Mouse (Mus musculus) kidney, adult 9 months (tissue): ENCODE data around the gene Aak1.
"Not testable (repeated sequence)": the region's sequence is repeated elsewhere in the genome, so short reads cannot be mapped to it uniquely, and the experiment has no call there.

Source experiments
- DNase-seq: peaks from one replicate; pipeline ENCODE4 v3.0.0; 2022

Aak1 gene

DNA sequence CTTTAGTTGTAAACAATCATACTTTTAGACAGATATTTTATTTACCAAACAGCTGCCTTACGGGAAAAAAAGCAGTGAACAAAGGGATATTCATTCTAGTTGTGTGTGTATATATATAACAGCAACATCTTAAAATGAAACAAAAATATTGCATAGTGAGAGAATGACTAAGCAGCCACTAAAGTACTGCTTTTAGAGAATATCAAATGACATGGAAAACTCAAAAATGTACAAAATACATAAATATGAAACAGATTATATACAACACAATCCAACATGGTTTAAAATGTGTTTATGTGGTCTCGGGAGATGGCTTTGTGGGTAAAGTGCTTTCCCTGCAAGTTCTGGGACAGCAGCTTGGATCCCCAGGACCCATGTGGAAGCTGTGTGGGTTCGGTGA lies 5.7 kb upstream of the Aak1 start:
- no peak for DNase-seq

DNA sequence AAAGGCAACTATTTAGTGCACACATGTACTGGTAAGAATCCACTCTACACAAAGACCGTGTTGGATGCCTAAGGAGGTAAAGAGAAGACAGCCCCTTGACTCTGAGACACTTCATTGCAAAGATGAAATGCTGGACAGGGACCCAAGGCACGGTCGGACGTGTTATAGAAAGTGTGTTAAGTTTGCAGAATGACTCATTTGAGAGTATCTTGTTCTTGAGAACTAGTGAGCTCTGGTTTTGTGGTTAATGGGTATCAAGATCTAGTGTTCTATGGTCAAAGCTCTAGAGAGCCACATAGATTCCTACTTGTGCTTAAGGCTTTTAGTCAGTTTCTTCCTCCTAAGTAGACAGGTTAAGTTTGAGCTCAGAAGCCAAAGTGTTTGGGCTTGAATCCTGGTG lies 2.9 kb upstream of the Aak1 start:
- no peak for DNase-seq

DNA sequence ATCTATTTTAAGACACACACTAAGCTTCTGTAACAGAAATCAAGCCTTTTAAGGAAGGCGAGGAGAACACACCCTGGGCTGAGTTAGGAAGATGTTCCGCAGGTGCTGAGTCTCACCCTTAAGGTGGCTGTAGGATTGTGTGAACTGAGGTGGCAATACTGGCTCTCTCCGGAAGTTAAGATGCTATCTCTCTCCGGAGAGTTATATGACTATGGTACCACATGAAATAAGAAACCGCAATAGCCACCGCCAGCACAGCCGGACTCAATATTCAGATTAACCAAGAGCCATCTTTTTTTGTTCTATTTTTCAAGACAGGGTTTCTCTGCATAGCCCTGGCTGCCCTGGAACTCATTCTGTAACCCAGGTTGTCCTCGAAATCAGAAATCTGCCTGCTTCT lies 1.5 kb upstream of the Aak1 start:
- DNase-seq = no peak

DNA sequence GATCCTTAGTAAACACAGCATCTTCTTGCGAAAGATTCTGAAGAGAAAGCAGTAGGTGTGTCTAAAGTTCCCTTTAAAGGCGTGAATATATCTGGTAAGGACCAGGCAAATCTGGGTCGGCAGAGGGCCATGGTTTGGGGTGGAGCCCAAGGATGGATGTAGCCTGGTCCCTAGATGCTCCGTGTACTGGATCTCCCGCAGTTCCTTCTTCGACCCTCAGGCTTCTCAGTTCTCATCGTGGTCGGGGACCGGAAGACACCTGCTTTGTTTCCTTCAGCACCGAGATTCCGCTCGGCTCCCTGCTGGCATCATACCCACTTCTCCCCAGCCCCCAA lies 770 bp upstream of the Aak1 start:
- no peak for DNase-seq

DNA sequence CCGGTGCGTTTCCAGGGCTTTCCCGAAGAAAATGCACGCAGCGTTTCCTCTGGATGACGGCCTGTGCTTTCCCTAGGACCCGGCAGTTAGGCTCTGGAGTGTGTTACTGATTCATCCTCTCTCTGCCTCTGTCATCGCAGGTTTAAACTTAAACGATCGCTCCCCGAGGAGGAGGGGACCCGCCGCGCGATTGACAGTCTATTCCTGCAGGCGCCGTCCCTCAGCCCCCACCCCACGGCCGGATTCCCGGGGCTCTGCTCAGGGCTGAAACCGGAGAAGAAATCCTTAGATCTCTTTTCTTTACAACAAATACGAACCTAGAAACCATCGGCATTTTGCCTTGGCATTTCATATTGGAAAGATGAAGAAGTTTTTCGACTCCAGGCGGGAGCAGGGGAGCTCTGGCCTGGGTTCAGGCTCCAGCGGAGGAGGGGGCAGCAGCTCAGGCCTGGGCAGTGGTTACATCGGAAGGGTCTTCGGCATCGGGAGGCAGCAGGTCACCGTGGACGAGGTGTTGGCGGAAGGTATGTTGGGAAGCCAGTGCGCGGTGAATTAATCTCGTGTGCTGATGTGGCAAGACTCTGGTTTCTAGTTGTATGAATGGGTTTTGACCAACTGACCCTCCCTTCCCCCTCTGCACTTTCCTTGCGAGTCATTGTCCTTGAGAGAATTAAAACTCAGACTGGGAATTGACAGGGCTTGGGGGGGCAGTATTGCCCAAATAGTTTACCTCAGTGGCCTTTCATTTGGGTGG lies 552 bp downstream of the Aak1 start:
- DNase-seq = peak; percentile 58

DNA sequence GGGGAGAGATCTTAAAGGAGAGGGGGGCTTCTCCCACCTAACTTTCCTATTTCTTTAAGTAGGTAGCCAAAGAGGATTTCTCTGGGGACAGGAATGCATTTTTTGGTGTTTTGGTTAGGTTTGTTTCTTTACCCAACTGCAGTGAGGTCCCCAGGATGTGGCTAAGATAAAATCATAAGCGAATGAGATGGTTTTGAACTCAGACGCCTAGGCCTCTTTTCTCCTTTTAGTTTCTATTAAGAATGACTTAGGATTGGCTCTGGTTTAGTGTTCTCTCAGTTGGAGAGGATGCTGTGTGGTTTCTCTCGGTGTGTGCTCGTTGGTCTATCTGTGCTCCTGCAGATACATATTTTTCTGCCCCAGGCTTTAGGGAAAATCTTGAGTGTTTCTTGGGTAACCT lies 1.3 kb downstream of the Aak1 start:
- DNase-seq = peak; percentile 22

DNA sequence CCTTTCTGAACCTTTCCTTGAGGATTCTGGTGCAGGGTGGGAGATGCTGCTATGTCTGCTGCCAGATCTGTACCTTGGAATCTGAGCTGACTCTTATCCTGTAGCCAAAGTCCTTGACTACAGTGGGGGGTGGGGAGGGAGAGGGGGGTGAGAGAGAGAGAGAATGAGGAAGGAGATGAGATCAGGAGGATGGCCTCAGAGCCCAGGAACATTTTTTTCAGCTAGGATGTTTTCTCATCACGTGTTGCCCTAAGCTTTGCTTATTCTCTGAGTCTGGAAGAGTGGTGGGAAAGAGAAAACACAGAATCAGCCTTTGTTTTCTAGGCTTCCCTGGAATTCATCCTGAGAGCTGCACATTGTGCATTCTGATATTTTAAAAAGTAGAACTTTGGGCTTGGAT lies 2.2 kb downstream of the Aak1 start:
- DNase-seq = peak; percentile 45

DNA sequence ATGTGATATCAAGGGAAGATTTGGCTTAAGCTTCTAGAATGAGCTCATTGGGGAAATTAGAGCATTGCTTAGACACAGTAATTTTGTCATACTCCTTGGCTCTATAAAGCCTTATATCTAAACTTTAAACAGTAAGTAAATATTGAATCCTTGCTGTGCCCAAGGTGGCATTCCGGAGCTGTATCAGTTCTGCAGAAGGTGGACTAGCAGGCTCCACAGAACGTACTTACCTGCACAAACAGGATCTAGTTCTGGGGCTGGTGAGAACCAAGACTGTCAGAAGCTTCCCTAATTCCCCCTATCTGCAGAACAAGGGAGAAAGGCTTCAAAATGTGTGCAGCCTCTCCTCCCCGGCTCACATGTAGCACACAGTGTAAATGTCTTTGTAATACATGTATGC lies 4.6 kb downstream of the Aak1 start:
- no peak for DNase-seq

DNA sequence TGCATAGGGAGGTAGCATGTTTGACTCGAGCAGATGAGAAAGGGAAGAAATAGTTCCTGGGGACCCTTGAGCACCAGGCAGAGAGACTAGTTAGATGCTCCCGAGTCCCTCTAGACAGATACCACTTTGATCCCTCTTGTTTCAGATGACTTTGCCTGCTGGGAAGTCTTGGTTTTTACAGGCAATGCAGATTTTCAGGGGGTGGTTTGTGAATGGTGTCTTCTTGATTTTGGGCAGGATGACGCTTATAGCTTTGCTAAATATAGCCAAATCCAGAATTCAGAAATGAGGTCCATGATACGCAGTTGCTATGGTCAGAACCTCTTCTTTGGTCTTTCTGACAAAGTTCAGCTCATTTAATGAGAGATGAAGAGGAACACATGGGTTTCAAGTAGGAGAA lies 5.6 kb downstream of the Aak1 start:
- DNase-seq = no peak

DNA sequence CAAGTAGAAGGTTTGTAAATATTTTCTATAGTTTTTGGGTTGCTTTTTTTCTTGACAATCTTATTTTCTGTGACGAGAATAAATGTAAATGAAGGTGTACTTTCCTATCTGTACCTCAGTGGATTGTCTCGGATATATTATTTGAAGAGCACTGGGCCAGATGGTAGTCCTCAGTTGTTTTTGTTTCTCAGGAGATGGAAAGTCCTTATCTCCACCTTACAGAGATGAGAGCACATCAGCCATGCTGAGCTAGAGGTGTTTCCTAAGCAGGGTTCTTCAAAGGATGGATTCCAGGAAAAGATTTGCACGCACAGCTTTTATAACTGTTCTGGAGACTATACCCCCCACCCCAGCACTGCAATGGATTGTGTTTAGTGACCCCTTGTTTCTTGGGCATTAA lies 9.3 kb downstream of the Aak1 start:
- DNase-seq = no peak

DNA sequence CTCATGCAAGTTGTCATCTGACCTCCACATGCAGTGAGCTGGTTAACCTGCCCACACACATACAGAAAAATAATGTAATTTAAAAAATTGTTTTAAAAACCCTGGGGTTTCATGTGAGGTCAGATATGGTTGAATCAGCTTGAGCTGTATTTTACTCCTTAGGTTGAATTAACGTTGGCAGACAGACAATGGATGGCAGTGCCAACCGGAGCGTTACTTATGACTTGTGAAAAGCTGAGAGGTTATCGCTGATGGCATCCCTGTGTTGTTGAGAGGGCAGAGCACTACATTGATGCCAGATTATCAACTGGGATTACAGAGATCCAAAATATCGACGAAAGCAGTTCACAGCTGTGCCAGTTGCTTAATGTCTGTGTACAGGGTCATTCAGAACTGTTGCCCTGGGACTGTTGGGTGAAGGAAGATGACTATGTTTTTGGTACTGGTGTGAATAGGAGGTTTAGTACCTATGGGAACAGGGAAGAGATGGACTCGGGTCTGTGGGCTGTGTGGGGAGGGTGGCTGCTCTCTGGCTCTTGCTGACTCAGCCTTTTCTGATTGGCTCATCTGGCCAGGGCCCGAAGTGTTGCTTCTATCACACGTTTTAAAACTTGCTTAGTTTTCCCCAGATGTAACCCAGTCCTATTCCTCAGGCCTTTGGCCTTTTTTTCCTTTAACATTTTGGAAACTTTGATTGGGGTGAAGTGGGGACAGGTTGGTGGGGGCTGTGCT lies 11.6 kb downstream of the Aak1 start:
- no peak for DNase-seq

DNA sequence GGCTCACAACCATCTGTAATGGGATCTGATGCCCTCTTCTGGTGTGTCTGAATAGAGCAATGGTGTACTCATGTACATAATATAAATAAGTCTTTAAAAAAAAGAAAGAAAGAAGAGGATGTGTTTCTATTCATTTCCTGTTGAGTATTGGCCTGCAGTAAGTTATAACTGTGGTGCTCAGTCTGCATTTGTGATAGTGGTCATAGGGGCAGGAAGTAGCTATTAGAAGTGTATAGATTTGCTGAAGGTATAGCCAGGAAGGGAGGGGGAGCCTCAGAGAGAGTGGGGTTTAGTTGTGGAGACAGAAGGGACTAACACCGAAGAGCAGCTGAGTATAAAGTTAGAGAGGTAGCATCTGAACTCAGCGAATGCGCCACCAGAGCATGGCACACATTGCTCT lies 15.0 kb downstream of the Aak1 start:
- DNase-seq = no peak

DNA sequence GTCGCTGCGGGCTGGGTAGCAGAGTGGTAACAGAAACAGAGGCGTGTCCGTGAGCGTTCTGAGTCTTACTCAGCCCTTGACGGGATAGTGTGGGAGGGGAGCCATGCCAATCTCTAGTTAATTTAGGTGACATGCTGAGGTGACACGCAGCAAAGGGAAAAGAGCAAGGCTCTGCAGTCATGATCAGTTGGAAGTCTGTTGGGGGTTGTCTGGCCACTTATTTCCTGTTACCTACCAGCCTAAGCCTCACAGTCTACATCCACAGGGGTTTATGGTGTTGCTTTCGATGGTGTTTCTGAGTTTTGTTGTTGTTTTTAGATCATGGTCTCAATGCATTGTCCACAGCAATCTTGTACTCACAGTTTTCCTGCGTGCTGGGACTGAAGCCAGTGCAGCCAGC lies 21.0 kb downstream of the Aak1 start:
- DNase-seq = no peak

DNA sequence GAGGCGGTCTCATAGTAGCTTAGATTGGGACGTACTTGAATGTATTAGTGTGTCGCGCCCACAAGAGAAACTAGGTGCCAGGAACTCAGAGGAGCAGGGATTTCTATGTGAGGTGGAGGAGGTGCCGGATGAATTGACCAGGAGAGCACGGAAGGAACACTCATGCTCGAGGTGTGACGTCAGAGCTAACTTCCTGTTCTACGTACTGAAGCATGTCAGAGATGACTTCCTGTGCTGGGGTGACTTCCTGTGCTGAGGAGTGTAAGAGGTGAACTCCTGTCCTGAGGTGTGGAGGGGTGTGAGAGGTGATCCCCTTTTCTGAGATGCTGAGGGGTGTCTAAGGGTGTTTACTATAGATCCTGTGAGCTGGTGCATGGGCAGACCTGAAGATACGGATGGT lies 22.5 kb downstream of the Aak1 start:
- DNase-seq = no peak

DNA sequence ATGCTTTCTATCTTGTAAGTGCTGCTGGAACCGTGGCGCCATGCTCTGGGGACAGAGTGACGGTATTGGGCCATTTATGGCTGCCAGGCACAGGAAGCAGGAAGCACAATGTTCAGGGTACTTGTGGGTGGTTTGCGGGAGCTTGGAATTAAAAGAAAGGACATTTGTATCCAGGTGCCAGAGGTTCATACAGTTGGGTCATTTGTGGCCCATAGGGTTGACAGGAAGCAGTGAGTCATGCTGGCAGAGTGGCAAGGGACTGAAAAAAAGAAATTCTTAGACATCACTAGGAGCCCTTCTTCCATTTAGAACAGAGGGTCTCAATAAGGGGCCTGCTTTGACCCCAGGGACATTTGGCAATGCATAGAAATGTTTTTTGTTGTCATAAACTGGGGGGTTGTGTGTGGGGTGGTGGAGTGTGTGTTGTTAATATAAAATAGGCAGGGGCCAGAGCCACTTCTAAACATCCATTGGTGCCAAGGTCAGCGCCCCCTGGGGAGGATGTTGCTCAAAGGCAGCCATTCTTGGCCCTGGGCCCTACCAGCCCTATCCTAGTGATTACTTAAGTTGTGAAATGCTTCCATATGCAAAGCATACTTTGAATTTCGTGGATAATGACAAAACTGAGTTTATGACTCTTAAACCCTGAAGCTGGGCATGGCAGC lies 25.5 kb downstream of the Aak1 start:
- DNase-seq = peak; percentile 38

DNA sequence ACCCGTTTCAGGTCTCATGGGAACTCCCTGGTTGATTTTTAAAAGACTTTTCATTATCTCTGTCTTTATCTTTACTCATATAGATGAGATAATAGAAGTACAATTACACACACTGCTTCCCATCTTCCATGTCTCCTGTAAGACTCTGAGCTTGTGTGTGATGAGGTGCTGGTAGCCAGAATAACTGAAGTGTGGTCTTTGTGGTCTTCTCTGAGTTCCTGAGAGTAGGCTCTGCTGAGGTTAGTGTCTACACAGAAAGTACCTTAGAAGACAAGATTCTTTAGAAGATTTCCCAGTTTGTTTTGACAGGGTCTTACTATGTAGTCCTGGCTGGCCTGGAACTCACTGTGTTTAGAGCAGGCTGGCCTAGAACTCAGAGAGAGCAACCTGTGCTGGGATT lies 27.1 kb downstream of the Aak1 start:
- no peak for DNase-seq

DNA sequence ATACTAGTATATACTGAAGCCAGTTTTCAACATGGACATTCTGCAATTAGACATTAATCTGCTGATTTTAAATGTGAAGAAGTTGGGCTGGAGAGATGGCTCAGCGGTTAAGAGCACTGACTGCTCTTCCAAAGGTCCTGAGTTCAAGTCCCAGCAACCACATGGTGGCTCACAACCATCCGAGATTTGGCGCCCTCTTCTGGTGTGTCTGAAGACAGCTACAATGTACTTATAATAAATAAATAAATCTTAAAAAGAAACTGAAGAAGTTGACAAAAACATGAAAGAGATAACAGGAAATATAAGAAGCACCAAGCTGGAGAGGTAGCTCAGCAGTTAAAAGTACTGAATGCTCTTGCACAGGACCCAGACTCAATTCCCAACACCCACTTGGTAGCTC lies 29.3 kb downstream of the Aak1 start:
- not testable (repeated sequence) for DNase-seq

DNA sequence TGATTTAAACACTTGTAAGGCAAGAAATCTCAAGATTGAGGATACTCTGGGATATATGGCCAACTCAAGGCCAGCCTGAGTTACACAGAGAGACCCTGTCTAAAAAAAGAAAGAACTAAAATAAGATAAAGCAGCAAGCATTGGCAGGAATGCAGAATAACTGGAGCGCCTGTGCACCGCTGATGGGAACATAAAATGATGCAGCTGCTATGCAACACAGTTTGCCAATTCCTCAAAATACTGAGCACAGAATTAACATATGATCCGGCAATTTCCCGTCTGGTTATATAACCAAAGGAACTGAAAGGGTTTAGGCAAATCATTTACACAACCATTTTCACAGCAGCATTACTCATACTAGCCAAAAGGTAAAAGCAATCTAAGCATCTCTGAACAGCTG lies 30.0 kb downstream of the Aak1 start:
- peak; percentile 36 for DNase-seq

DNA sequence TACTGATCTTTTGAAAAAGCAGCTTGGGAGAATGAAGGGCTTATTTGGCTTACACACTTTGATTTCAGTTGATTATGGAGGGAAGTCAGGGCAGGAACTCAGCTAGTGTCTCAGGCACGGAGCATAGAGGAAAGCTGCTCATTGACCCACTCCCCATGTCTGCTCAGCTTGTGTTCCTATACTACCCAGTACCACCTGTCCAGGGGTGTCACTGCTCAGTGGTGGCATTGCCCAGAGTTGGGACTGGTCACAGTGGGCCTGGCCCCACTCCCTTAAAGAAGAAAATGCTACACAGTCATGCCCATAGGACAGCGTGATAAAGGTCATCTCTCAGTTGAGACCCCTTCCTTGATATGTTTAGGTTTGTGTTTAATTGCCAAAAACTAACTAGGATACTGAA lies 34.9 kb downstream of the Aak1 start:
- no peak for DNase-seq

DNA sequence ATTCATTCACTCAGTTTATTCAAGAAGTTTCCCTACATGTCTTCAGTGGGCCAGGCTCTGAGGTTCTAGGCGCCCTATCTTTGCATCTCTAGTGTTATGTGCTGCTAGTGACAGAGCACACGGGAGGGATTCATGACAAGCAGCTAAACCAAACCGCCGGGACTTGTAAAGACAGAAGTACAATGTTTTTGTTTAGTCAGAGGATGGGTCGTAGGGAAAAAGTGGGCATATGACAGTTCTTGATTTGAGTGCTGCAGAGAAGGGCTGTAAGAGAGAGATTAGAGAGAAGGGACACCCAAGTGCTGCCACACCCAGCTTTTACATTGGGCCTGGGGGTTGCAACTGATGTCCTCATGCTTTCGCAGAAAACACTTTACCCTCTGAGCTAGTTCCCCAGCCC lies 35.4 kb downstream of the Aak1 start:
- no peak for DNase-seq

DNA sequence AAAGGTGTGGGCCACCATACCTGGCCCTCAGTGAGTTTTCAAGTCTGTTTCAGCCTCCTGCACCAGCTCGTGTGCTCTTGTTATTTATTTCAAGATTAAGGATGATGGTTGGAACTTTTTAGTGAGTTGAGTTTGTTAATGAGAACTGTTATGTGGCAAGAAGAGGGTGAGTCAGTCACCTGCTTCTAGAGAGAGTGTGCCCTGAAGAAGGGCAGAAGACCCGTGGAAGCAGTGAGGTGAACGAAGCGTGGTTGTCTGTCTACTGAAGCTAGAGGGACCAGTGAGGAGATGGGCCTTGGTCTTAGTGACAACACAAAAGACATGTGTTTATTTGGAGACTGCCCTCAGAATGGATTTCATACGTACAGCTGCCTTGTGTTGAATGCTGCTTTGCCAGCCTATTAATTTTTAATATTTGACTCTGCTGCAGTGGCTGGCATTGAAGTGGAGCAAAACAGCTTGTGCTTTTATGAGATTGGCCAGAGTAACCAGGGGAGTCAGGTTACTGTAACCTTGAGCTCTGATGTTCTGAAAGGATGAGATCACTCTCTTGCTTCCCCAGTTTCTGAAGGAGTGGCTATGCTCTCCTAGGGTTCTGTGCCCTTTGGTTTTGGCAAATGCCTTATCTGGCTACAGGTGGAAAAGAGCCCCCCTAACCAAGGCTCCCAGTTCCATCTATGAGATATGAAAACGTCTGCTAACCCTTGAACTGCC lies 36.7 kb downstream of the Aak1 start:
- DNase-seq = peak; percentile 53

DNA sequence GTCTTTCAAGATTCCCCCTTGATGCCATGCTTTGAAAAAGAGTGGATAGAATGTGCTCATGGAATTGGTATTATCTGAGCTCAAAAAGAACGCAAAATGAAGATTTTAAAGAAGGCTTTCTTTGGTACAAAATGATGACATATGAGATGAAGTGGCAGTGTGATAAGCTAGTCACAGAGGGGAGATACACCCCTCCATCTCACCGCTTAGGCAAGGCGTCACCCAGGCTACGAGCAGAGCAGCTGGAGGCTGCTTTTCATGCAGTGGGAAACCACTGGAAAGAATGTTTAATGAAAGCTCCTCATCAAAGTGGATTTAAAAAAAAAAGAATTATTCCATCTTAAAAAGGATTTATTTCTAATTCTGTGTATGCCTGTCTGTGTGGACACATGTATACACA lies 37.5 kb downstream of the Aak1 start:
- DNase-seq = no peak

DNA sequence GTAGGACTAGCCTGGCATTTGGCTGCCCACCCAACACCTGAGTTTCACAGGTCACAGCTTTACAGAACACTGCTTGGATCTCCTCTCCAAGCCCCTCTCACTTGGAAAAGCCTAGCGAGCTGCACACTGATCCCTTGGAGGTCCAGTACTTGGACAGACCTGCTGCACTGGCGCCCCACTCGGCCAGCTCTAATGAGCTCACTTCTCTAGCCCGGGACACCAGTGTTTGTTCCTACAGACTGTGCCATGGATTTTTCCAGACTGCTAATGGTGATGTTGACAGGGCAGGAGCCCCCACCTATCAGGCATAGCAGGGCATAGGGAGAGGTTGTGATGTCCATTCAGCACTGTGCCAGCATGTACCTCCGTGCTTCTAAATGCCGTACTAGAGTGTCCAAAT lies 48.2 kb downstream of the Aak1 start:
- DNase-seq = no peak

DNA sequence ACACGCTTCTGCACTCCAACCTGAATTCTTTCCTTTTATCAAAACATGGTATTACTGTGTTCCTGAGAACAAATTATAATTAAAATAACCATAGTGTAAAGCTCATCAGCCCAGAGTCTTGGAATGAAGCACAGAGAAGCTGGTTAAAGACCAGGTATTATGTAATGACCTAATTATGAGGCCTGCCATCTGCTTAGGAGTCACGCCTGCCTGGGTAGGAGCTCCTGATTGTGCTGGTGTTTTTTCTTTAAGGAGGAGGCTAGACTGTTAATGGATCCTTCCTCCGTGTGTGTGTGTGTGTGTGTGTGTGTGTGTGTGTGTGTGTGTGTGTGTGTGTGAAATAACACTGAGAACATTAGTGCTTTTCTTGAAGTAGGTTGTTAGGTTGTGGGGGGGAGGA lies 49.7 kb downstream of the Aak1 start:
- peak; percentile 59 for DNase-seq
